Mouse (Mus musculus): ENCODE data around the gene Mroh2a. TPM values are rescaled to one million over a fixed set of nuclear protein-coding genes. Genes with fewer than 3 reads are reported as not detected.

Gene Mroh2a
- total and polyA plus RNA-seq, 3 experiments = 0.06 to 0.13 TPM; not detected in 1

GRCm38 (mm10) chr1:88285652-88286051, 58.9 kb downstream of the Mroh2a start:
- H3K27me3 ChIP-seq (ENCODE audit: control insufficient read depth, insufficient read depth, low read length) = no peaks in the 10 kb centered on the region
- intact Hi-C loops (cut with DNase I) = loop anchor here (10.0 kb wide), 1 partner anchor 281 kb away; the partner anchor contains the start of gene Usp40
- no peak overlapping the region for H3K4me3 ChIP-seq
- H3K9ac ChIP-seq (ENCODE audit: low read depth, low read length) = no peak overlapping the region
- H3K79me2 ChIP-seq (replicated peaks; ENCODE audit: control insufficient read depth, insufficient read depth, low read length) = no peaks in the 10 kb centered on the region
- H3K4me1 ChIP-seq (ENCODE audit: control insufficient read depth, insufficient read depth, low read length) = no peaks in the 10 kb centered on the region
- no peak overlapping the region for H3K27ac ChIP-seq
- no peak for TF ChIP-seq EP300 (IDR thresholded peaks at IDR 0.05; ENCODE audit: insufficient read depth, low read depth, low read length)
- no peak for TF ChIP-seq POLR2A (IDR thresholded peaks at IDR 0.05; ENCODE audit: insufficient read depth, low read depth, low read length)
- no peak for TF ChIP-seq CTCF (IDR thresholded peaks at IDR 0.05)
- no peaks in the 10 kb centered on the region for H3K36me3 ChIP-seq (ENCODE audit: control insufficient read depth, insufficient read depth, low read length)
- no peak for DNase-seq
- WGBS = 59% methylated on average over 5 of the region's 5 CpGs

- Histone ChIP-seq H3K36me3 (ENCODE audit: control insufficient read depth, insufficient read depth, low read length) (no peaks in the 10 kb centered on the region), H3K27ac (no peak overlapping the region), H3K27me3 (ENCODE audit: control insufficient read depth, insufficient read depth, low read length) (no peaks in the 10 kb centered on the region), H3K4me3 (no peak overlapping the region), H3K9ac (ENCODE audit: low read depth, low read length) (no peak overlapping the region), H3K4me1 (ENCODE audit: control insufficient read depth, insufficient read depth, low read length) (no peaks in the 10 kb centered on the region), H3K79me2 (replicated peaks; ENCODE audit: control insufficient read depth, insufficient read depth, low read length) (no peaks in the 10 kb centered on the region)
- peak in 1 of 2 experiments; percentile 31 for DNase-seq
- 76% methylated on average over 15 of the region's 15 CpGs for WGBS
- TF ChIP-seq CTCF (IDR thresholded peaks at IDR 0.05) (no peak), EP300 (IDR thresholded peaks at IDR 0.05; ENCODE audit: insufficient read depth, low read depth, low read length) (no peak), POLR2A (IDR thresholded peaks at IDR 0.05; ENCODE audit: insufficient read depth, low read depth, low read length) (no peak)
- intact Hi-C loops (cut with DNase I) = loop anchor here (10.0 kb wide), 1 partner anchor 281 kb away; the partner anchor contains the start of gene Usp40
Observed at GRCm38 (mm10) chr1:88286136-88286845, 59.5 kb downstream of the Mroh2a start.

GRCm38 (mm10) chr1:88286887-88287696, 60.3 kb downstream of the Mroh2a start:
- no peaks in the 10 kb centered on the region for H3K36me3 ChIP-seq (ENCODE audit: control insufficient read depth, insufficient read depth, low read length)
- DNase-seq = no peak
- intact Hi-C loops (cut with DNase I) = loop anchor here (10.0 kb wide), 1 partner anchor 282 kb away; the partner anchor contains the start of gene Usp40
- no peak overlapping the region for H3K27ac ChIP-seq
- TF ChIP-seq EP300 (IDR thresholded peaks at IDR 0.05; ENCODE audit: insufficient read depth, low read depth, low read length) (no peak), CTCF (IDR thresholded peaks at IDR 0.05) (no peak), POLR2A (IDR thresholded peaks at IDR 0.05; ENCODE audit: insufficient read depth, low read depth, low read length) (no peak)
- no peaks in the 10 kb centered on the region for H3K4me1 ChIP-seq (ENCODE audit: control insufficient read depth, insufficient read depth, low read length)
- H3K4me3 ChIP-seq = no peak overlapping the region
- H3K27me3 ChIP-seq (ENCODE audit: control insufficient read depth, insufficient read depth, low read length) = no peaks in the 10 kb centered on the region
- H3K9ac ChIP-seq (ENCODE audit: low read depth, low read length) = no peak overlapping the region
- WGBS = 69% methylated on average over 13 of the region's 13 CpGs
- H3K79me2 ChIP-seq (replicated peaks; ENCODE audit: control insufficient read depth, insufficient read depth, low read length) = no peaks in the 10 kb centered on the region

DNA sequence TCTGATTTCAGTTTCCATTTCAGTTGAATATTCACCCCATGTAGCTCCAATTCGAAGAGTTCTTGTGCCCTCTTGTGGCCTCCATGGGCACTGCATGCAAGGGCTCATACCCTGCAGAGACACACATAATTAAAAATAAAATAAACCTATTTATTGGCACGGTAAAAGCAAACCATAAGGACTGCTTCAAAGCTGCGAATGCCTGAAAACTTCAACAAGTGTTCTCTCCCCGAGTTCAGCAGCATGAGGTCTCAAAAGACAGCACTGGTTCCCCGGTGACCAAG, 60.9 kb downstream of the Mroh2a start:
- H3K27me3 ChIP-seq (ENCODE audit: control insufficient read depth, insufficient read depth, low read length) = no peaks in the 10 kb centered on the region
- TF ChIP-seq EP300 (IDR thresholded peaks at IDR 0.05; ENCODE audit: insufficient read depth, low read depth, low read length) (no peak), CTCF (IDR thresholded peaks at IDR 0.05) (0 out of 2 replicates have a peak, but pooled peaks have one; percentile 99)
- intact Hi-C loops (cut with DNase I) = loop anchor here (10.0 kb wide), 1 partner anchor 283 kb away; the partner anchor contains the start of gene Usp40
- H3K4me3 ChIP-seq = no peak overlapping the region
- H3K79me2 ChIP-seq (replicated peaks; ENCODE audit: control insufficient read depth, insufficient read depth, low read length) = no peaks in the 10 kb centered on the region
- no peaks in the 10 kb centered on the region for H3K36me3 ChIP-seq (ENCODE audit: control insufficient read depth, insufficient read depth, low read length)
- no peaks in the 10 kb centered on the region for H3K4me1 ChIP-seq (ENCODE audit: control insufficient read depth, insufficient read depth, low read length)
- 30% methylated on average over 5 of the region's 5 CpGs for WGBS
- H3K27ac ChIP-seq = no peak overlapping the region
- H3K9ac ChIP-seq (ENCODE audit: low read depth, low read length) = no peak overlapping the region
- peak in 1 of 2 experiments; percentile 71 for DNase-seq

DNA sequence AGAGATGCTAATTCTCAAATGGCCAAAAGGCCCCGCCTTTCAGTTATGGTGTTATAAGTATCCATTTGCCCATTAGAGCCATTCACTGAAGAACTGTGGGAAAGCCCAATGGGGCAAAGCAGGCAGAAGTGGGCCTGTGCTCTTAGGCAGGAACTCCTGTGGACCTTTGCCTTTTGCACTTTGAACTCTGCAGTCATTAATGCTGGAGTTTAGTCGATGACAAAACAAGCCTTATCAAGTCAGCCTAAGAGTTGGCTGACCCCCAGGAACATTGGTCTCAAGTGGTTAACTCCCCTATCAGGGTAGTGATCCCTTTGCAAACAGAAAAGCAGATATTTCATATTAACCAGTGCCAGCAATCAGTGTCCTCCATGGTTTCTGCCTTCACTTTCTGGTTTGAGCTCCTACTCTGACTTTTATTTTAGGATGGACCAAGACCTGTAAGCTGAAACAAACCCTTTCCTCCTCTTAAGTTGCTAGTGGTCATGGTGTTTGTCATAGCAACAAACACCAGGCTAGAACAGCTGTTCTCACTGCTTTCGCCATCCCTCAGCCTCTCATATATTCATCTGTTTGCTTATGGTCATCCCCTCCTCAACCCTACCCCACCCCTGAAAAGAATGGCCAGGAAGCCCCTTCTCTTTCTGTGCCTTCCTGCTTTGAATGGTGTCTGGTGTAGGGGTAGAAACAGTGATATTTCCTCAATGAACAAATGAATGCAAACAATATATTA, 61.4 kb downstream of the Mroh2a start:
- TF ChIP-seq CTCF (IDR thresholded peaks at IDR 0.05) (no peak), EP300 (IDR thresholded peaks at IDR 0.05; ENCODE audit: insufficient read depth, low read depth, low read length) (no peak), POLR2A (IDR thresholded peaks at IDR 0.05; ENCODE audit: insufficient read depth, low read depth, low read length) (no peak)
- Histone ChIP-seq H3K4me1 (ENCODE audit: control insufficient read depth, insufficient read depth, low read length) (no peaks in the 10 kb centered on the region), H3K36me3 (ENCODE audit: control insufficient read depth, insufficient read depth, low read length) (no peaks in the 10 kb centered on the region), H3K79me2 (replicated peaks; ENCODE audit: control insufficient read depth, insufficient read depth, low read length) (no peaks in the 10 kb centered on the region), H3K27me3 (ENCODE audit: control insufficient read depth, insufficient read depth, low read length) (no peaks in the 10 kb centered on the region), H3K27ac (no peak overlapping the region), H3K4me3 (no peak overlapping the region), H3K9ac (ENCODE audit: low read depth, low read length) (no peak overlapping the region)
- intact Hi-C loops (cut with DNase I) = loop anchor here (10.0 kb wide), 1 partner anchor 283 kb away; the partner anchor contains the start of gene Usp40
- 28% methylated on average over 3 of the region's 3 CpGs for WGBS
- no peak for DNase-seq

Data from heart, adult 2 months (tissue).